Mouse (Mus musculus) hindbrain, postnatal 0 days (tissue): ENCODE measurements around the gene Nrg3. TPM values are rescaled to one million over a fixed set of nuclear protein-coding genes. Genes with fewer than 3 reads are reported as not detected.
A peak's percentile ranks its signal among the peaks of the same experiment; 100 is the strongest.

Experiments
- ATAC-seq: fragments of 200-750 bp; cut with Nextera tagmentation; 2 replicates; pipeline ENCODE4 v1.8.0; 2017; ENCODE audit warnings: mild to moderate bottlenecking, moderate TSS enrichment, moderate library complexity
- DNase-seq: peaks from one replicate; pipeline ENCODE4 v3.0.0-alpha.2; 2015; ENCODE audit warnings: low spot score
- H3K27ac ChIP-seq: fragments of 300-500 bp; sonication (generic); 2 replicates; pipeline ENCODE4 v1.5.1; 2014; ENCODE audit warnings: mild to moderate bottlenecking
- H3K27me3 ChIP-seq: fragments of 300-500 bp; sonication (generic); 2 replicates; pipeline ENCODE4 v1.6.1; 2014; ENCODE audit warnings: low read length, mixed read lengths; ENCODE audit not compliant: insufficient read depth
- H3K36me3 ChIP-seq: fragments of 300-500 bp; sonication (generic); 2 replicates; pipeline ENCODE4 v1.6.1; 2014; ENCODE audit warnings: low read length, mixed read lengths; ENCODE audit not compliant: insufficient read depth
- H3K4me1 ChIP-seq: fragments of 300-500 bp; sonication (generic); 2 replicates; pipeline ENCODE4 v1.6.1; 2014; ENCODE audit warnings: antibody characterized with exemption, low read length, mixed read lengths; ENCODE audit not compliant: insufficient read depth
- H3K4me2 ChIP-seq: fragments of 300-500 bp; sonication (generic); 2 replicates; pipeline ENCODE4 v1.6.1; 2014; ENCODE audit warnings: low read depth, mild to moderate bottlenecking, low read length, moderate library complexity, mixed read lengths
- H3K4me3 ChIP-seq: fragments of 300-500 bp; sonication (generic); 2 replicates; pipeline ENCODE4 v1.5.1; 2014; ENCODE audit warnings: low read length
- H3K9ac ChIP-seq: fragments of 300-500 bp; sonication (generic); replicated peaks from 2 replicates; pipeline ENCODE4 v1.6.1; 2014; ENCODE audit warnings: mild to moderate bottlenecking, low read length, moderate library complexity, mixed read lengths
- H3K9me3 ChIP-seq: fragments of 300-500 bp; sonication (generic); 2 replicates; pipeline ENCODE4 v1.6.1; 2016; ENCODE audit warnings: low read length, mixed read lengths
- CTCF ChIP-seq: IDR thresholded peaks from 2 replicates; pipeline ENCODE4 v1.5.1; 2016; ENCODE audit warnings: antibody characterized with exemption, control low read depth, low read depth
- WGBS: fragments of 180-500 bp; shearing (Covaris S2); extraction: QIAGEN DNeasy Blood & Tissue Kit; methylation state at CpG from one replicate; pipeline ENCODE4 v1.1.7; 2014; 5-methylcytosine and 5-hydroxymethylcytosine counted together
- polyA plus RNA-seq: library from polyadenylated mRNA; unstranded; fragments of >200 nt; fragmentation: Nextera tagmentation; extraction: Ambion mirVana; gene quantifications from 2 replicates; pipeline ENCODE4 v1.2.1, GENCODE M21; 2015
- total RNA-seq: library from RNA; depleted of rRNA; stranded (reverse); fragments of >200 nt; gene quantifications from 2 replicates; pipeline ENCODE4 v1.2.3, GENCODE M21; 2014; rRNA removed

Nrg3 gene
- total RNA-seq (29.3 and 29.7 TPM in 2 replicates), polyA plus RNA-seq (7.8 and 8.6 TPM in 2 replicates)

GRCm38 (mm10) chr14:39472790-39473761, at the start of gene Nrg3:
TSS of gene Nrg3 (minus strand) at chr14:39473088.
- H3K9ac ChIP-seq, result peak within 1 kb of the TSS; percentile 81
- WGBS, result 1% methylated on average over 76 of the region's 121 CpGs
- peaks cover 4% of the 10 kb centered on the region; the same call in 1 of the 2 replicates for H3K27me3 ChIP-seq
- H3K4me3 ChIP-seq, result peak within 1 kb of the TSS; percentile 78
- H3K36me3 ChIP-seq, result no peaks in the 10 kb centered on the region
- peak within 1 kb of the TSS; percentile 76 for H3K4me2 ChIP-seq
- DNase-seq, result peak; percentile 79
- peak within 1 kb of the TSS; percentile 92 for H3K27ac ChIP-seq
- no peaks in the 10 kb centered on the region for H3K4me1 ChIP-seq
- peak; percentile 9; the same call in 1 of the 2 replicates for TF ChIP-seq CTCF
- ATAC-seq, result peak; percentile 81
- no peaks in the 10 kb centered on the region for H3K9me3 ChIP-seq

- DNase-seq (no peak), ATAC-seq (no peak)
- WGBS, result 79% methylated on average over 1 of the region's 1 CpGs
- H3K4me1 ChIP-seq, result no peaks in the 10 kb centered on the region
- no peaks in the 10 kb centered on the region for H3K36me3 ChIP-seq
- H3K4me2 ChIP-seq, result no peak overlapping the region
- H3K4me3 ChIP-seq, result no peak overlapping the region
- TF ChIP-seq CTCF, result peak; percentile 32
- H3K9ac ChIP-seq, result no peak overlapping the region
- no peaks in the 10 kb centered on the region for H3K9me3 ChIP-seq
- no peak overlapping the region for H3K27ac ChIP-seq
- H3K27me3 ChIP-seq, result no peaks in the 10 kb centered on the region
These were observed 36.1 kb upstream of the Nrg3 start for GRCm38 (mm10) chr14:39508956-39509355.

GRCm38 (mm10) chr14:39473771-39474211, 903 bp upstream of the Nrg3 start:
- no peaks in the 10 kb centered on the region for H3K36me3 ChIP-seq
- peak overlapping the region; percentile 76 for H3K4me2 ChIP-seq
- H3K9me3 ChIP-seq, result no peaks in the 10 kb centered on the region
- peaks cover 4% of the 10 kb centered on the region; the same call in 1 of the 2 replicates for H3K27me3 ChIP-seq
- H3K4me3 ChIP-seq, result peak overlapping the region; percentile 78
- peak overlapping the region; percentile 81 for H3K9ac ChIP-seq
- peak; percentile 46 for ATAC-seq
- no peaks in the 10 kb centered on the region for H3K4me1 ChIP-seq
- WGBS, result 1% methylated on average over 27 of the region's 27 CpGs
- H3K27ac ChIP-seq, result peak overlapping the region; percentile 92
- peak; percentile 70 for DNase-seq
- TF ChIP-seq CTCF, result peak; percentile 43

- H3K9me3 ChIP-seq, result no peaks in the 10 kb centered on the region
- H3K4me2 ChIP-seq, result peak overlapping the region; percentile 76
- 2% methylated on average over 44 of the region's 56 CpGs for WGBS
- DNase-seq (peak; percentile 20), ATAC-seq (peak; percentile 46)
- H3K27me3 ChIP-seq, result peaks cover 4% of the 10 kb centered on the region; the same call in 1 of the 2 replicates
- TF ChIP-seq CTCF, result no peak
- no peaks in the 10 kb centered on the region for H3K36me3 ChIP-seq
- no peaks in the 10 kb centered on the region for H3K4me1 ChIP-seq
- H3K9ac ChIP-seq, result peak overlapping the region; percentile 81
- H3K4me3 ChIP-seq, result peak overlapping the region; percentile 78
- peak overlapping the region; percentile 92 for H3K27ac ChIP-seq
These were observed 639 bp downstream of the Nrg3 start for GRCm38 (mm10) chr14:39472146-39472751.

GRCm38 (mm10) chr14:39471236-39471981, 1.5 kb downstream of the Nrg3 start:
- Histone ChIP-seq H3K27ac (peak overlapping the region; percentile 92; the same call in 1 of the 2 replicates), H3K9ac (peak overlapping the region; percentile 81), H3K4me2 (peak overlapping the region; percentile 76), H3K9me3 (no peaks in the 10 kb centered on the region), H3K36me3 (no peaks in the 10 kb centered on the region), H3K27me3 (peaks cover 4% of the 10 kb centered on the region; the same call in 1 of the 2 replicates), H3K4me1 (no peaks in the 10 kb centered on the region), H3K4me3 (peak overlapping the region; percentile 78)
- WGBS, result 3% methylated on average over 12 of the region's 12 CpGs
- peak; percentile 55 for TF ChIP-seq CTCF
- DNase-seq (peak; percentile 54), ATAC-seq (peak; percentile 48)

GRCm38 (mm10) chr14:39445501-39445900, 27.4 kb downstream of the Nrg3 start:
- no peaks in the 10 kb centered on the region for H3K4me1 ChIP-seq
- no peak overlapping the region for H3K9ac ChIP-seq
- no peaks in the 10 kb centered on the region for H3K27me3 ChIP-seq
- no peak overlapping the region for H3K4me3 ChIP-seq
- H3K36me3 ChIP-seq, result no peaks in the 10 kb centered on the region
- no peak overlapping the region for H3K27ac ChIP-seq
- no peak for TF ChIP-seq CTCF
- no peak overlapping the region for H3K4me2 ChIP-seq
- H3K9me3 ChIP-seq, result no peaks in the 10 kb centered on the region
- WGBS, result 67% methylated on average over 1 of the region's 1 CpGs
- DNase-seq (no peak), ATAC-seq (no peak)
